Mouse (Mus musculus): ENCODE measurements around the gene Mrps5.
"Not testable (repeated sequence)": the region's sequence is repeated elsewhere in the genome, so short reads cannot be mapped to it uniquely, and the experiment has no call there.

Gene Mrps5

DNA sequence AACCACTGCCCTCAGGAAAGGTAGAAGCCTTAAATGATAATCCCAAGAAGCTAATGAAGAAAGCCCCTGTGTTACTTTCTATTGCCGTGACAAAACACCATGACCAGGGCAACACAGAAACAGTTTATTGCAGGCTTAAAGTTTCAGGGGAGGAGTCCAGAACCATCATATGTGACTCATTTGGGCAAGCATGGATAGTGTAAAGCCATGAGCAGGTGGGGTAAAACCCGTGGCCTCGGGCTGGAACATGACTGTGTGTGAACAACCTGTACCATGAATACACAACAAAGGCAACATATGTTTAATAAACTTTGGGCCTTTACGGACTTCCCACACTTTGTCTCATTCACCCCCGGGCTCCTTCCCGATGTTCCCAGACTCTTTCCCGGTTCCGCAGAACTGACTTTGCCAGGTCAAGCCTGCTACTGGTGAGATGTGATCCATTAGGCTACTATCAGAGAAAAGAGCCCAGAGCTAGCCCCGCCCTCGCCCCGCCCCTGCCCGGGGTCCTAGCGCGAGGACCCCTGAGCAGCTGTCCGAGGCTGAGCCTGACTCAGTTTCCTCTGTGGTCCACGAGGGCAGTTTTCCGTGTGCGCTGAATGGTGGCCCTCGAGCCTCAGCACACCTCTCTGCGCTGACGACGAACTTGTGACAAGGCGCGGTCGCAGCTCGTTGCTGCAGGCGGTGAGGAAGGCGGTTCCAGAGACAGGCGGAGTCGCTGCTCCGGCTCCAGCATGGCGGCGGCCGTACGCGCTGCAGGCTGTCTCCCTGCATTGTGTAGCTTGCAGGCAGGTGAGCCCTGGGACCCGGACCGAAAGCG is at the start of gene Mrps5, which contains the start of gene Zfp661:
Gene Mrps5, plus strand, starts transcription at position 529 of the 820 bp plus-strand sequence.
Gene Zfp661, minus strand, starts transcription at position 401 of the 820 bp plus-strand sequence.
- peak; percentile 59 for DNase-seq (ENCODE audit: low spot score)

DNA sequence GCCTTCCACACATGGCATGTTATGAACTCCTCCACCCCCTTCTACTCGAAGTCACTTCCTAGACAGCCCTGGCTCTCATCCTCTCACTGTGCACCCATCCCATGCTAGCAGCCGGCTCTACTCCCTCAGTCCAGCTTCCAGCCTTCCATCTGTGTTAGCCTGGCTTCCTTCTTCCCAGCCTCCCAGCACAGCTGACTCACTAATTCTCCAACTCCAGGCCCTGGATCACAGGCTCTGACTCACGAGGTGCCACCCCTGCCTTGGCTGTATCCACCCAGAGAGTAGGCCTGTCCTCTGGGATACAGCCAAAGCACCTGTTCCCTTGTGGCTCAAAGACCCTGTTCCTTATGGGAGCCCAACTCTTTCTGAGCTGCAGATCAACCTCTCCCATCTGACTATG is 49.5 kb upstream of the Mrps5 start:
- DNase-seq (ENCODE audit: low spot score), result no peak

DNA sequence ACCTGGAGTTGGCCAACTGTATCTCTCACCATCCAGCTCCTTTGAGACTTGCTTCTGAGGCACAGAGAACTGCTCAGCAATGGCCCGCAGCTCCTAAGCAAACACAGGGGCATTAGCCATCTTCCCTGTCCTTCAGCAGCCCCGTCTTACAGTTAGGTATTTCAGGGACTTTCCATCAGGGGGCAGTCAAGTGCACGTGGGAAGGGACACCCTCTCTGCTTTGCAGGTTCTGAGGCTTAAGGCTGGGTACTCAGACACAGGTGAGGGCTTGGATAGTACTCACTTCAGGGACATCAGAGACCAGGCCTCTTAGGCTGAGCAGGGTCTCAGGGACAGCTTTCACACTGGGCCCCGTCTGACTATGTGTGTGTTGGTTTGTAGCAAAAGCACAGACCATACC is 47.5 kb upstream of the Mrps5 start:
- DNase-seq (ENCODE audit: low spot score), result no peak

DNA sequence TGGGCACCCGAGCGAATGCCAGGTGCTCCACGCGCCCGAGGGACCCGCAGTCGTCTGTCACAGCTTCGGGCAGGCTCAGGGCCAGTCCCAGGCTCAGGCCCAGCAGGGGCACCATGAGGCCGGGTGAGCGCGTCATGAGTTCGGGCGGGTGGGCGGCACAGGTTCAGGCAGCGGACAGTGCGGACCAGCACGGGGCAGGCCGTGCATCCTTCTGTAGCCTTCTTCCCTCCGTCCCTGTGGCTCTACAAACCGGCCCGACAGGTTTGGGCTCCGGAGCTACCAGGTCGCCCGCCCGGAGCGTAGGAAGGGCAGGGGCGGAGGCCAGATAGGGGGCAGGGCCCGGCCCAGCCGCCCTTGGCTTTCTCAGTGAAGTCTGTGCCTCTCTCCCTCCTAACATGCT is 45.8 kb upstream of the Mrps5 start, which contains the start of gene Prom2:
Gene Prom2, minus strand, starts transcription at position 283 of the 400 bp plus-strand sequence.
- DNase-seq (ENCODE audit: low spot score), result no peak

DNA sequence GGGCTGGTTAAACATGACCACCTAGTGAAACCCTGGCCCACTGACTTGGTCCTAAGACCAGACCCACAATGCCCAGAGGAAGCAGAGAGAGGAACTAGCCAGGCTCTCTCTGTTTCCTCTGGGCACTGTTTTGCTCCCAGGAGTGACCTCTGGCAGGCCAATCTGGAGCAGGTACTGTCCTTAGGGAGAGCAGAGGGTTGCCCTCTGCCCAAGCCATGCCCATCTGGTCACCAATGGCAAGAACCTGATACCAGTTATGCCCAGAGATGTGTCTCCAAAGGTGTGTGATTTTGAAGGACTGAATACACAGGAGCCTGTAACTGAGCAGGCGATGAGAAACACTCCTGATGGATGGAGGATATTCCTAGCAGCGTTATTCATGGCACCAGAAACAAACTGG is 45.3 kb upstream of the Mrps5 start:
- DNase-seq (ENCODE audit: low spot score), result no peak

DNA sequence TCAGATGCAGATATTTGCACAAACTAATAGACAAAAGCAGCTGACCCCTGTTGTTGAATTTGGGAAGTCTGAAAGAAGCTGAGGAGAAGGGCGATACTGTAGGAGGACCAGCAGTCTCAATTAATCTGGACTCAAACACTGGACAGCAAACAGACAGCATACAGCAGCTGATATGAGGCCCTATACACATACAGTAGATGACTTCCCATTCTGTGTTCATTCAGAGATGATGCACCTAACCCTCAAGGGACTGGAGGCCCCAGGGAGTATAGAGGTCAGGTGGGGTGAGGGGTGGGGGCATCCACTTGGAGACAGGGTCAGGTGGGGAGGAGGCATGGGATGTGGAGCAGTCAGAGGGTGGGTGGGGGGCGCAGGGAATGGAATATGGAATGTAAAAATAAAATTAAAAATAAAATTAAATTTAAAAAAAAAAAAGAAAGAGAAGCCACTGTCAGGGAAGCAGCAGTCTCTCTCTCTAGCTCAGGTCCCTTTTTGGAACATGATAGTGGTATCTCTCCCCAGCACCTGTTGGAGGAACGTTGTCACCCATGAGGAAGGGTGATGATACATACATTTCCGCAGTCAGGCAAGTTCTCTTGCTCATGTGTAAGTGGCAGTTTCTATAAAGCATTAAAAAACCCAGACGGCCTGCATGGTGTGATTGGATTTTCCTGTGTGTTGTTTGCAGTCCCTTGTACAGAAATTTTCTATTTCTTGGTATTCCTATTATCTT is 38.5 kb upstream of the Mrps5 start:
- no peak for DNase-seq (ENCODE audit: low spot score)

DNA sequence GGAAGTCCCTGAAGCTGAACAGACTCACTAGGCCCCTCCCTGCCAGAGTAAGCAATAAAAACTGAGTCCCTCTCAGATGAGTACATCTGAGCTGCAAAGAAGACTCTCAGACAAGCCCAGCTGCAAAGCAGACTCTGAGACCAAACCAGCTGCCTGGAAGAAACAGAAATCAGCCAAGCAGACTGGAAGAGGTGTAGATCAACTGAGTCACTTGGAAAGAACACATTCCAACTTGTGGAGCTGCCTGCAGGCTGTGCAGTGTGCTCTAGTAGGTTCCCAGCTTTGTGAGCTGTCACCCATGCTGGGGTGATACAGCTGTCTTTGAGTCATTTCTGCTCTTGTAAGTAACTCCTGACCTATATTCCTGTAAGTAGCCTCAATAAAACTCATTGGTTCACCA is 37.3 kb upstream of the Mrps5 start:
- no peak for DNase-seq (ENCODE audit: low spot score)

DNA sequence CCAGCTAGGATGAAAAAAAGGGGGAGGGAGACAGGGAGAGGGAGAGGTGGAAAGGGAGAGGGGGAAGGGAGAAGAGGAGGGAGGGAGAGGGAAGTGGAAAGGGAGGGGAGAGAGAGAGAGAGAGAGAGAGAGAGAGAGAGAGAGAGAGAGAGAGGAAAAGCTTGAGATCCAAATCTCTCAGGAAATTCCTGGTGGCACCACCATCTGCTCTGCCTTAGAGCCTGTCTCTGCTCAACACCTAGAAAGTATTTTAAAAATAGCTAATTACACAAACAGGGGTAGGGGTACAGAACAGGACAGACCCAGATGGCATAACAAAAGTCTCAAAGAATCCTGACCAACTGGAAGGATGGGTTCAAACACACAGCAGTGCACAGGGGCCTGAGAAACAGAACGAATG is 36.6 kb upstream of the Mrps5 start:
- no peak for DNase-seq (ENCODE audit: low spot score)

DNA sequence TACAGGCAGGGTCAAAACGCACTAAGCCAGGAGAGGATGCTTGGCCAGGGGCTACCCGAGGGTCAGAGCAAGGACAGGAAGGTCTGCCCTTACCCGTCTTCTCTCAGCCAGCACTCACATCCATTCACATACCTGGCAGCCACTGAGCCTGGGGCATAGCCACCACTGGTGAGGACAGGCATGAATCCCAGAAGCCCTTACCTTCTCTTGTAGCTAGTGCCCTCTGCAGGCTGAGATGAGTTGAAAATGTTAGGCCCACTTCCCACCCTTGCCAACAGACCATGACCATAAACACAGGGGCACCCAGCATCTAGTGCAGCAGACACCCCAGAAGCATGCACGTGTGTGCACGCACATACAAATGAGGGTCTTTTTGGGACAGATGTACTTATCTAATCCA is 35.9 kb upstream of the Mrps5 start:
- DNase-seq (ENCODE audit: low spot score), result no peak

DNA sequence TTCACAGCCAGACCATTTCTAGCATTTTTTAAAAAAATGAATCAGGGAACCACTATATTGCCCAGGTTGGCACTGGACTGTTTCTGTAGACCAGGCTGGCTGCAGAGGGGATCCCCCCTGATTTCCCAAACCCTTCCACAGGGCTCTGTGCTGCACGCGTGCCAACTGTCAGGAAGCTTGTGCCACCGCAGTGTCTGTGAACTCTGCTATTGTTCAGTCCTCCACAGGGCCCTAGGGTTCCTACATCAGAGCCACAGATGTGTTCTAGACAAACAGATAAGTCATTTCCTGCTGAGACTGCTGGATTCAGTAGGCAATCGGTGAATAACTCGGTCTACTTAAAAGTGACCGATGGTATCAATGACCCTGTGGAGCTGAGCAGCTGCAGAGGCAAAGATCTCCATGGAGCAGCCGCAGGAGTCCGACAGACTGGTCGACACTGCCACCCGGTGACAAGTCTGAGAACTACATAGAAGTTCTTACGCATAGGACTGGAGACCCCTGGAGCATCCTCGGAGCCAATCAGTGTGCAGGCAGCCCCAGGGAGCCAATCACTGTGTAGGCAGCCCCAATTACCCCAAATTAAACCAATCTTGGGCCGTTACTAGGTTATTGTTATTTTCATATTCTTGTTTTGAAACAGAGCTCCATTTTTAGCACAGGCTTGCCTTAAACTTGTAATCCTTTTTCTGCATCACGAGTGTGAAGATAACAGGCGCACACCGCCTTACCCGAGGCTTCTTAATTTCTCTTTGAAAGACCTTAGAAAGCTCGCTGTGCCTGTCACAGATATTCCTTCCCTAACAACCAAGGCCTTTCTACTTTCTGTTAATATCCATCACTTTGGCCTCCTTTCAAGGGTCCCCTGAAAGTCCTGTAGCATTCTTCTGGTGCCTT is 27.7 kb upstream of the Mrps5 start:
- DNase-seq (ENCODE audit: low spot score), result peak; percentile 62

DNA sequence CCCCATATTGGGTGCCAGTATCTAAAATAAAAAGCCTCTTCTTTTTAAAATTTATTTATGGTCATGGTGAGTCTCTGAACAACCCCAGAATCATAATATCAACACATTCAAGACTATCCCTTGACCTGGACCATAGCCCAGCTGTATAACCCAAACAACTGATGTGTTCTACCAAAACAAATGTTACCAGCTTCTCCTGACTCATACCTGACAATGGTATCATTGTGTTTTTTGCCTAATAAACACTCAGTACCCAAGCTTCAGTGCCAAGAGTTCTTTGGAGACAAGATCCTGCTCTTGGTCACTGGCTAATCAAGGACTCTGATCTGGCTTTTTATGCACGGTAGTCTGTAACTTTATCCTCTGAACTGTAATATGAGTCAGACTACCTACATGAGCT is 13.7 kb upstream of the Mrps5 start:
- no peak for DNase-seq (ENCODE audit: low spot score)

DNA sequence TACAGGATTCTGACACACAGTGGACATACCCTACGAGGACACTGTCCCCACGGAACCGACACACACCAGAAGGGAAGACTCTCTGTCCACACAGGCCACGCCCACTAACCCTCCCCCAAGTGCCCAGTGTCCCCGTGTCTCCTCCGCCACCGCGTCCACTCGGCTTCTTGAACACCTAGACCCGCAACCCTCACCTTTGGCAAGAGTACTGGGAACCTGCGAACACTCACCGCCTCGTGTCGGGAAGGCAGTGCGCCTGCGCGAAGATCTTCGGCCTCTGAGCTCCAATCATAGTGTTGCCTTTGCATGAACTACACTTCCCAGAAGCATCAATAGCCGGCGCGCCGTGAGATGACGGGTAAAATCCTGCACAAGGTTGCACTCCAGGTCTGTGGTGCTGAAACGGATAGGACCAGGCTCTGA is 2.6 kb upstream of the Mrps5 start:
- peak; percentile 88 for DNase-seq (ENCODE audit: low spot score)

DNA sequence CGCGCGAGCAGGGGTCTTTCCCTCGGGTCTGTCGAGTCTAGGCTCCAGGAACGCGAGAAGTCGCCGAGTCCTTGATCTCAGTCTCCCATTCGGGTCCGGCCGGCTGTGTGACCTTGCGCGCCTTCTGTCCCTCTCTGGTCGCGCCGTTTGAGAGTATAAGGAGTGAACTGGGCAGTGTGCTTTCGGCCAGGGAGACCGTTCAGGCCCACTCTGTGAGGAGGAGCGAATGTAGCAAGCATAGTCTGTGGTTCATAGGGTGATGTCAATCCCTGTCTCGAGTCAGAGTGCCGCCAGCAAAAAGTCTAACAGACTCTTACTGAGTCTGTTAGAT is 457 bp downstream of the Mrps5 start:
- DNase-seq (ENCODE audit: low spot score), result no peak

DNA sequence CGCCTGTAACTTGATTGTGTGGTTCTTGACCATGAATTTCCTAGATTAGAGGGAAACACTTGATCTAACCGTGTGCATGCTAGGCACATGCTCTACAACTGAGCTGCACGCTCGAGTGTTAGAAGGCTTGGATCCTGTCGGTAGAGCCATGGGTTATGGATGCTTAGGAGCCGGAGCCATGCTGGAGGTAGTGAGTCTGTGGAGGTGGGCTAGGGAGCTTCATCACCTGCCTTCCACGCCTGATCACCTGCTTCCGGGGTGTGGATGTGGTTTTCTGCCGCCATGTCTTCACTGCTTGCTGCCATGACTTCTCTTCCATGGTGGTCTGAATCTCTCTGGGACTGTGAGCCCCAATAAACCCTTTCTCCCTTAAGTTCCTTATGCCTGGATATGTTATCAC is 1.9 kb downstream of the Mrps5 start:
- DNase-seq (ENCODE audit: low spot score), result no peak

DNA sequence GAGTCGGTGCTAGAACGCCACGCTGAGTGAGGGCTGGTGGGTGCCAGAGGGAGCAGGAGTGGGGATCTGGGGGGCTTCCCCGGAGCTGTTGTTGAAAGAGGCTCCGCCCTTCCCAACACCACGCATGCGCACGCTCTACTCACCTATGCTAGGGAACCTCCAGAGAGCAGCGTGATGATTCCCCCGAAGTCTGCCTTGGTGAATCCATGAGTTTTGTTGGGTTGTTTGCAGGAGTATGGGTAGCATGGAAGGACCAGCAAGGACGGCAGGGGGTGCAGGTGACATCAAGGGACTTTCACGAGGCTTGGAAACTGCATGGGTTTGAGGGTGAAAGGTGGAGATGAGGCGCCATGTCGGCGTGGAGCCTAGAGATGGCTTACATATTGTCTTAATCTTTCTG is 3.2 kb downstream of the Mrps5 start:
- no peak for DNase-seq (ENCODE audit: low spot score)

DNA sequence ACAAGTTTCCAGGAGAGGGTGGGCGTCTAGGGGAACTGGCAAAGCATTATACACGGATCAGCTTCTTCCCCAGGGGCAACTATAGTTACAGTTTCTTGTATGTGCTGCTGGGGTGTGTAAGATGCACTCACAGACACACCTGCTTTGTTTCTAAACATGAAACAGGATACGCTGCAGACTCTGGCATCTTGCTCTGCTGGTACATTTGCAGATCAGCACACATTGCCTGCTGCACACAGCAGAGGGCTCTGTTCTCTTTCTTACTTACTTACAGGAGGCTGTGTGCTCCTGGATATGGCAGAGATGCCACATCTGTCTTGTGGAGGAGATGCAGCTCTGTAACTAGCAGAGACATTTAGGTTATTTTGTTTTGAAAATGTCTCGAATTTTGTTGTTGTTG is 3.8 kb downstream of the Mrps5 start:
- DNase-seq (ENCODE audit: low spot score), result no peak

DNA sequence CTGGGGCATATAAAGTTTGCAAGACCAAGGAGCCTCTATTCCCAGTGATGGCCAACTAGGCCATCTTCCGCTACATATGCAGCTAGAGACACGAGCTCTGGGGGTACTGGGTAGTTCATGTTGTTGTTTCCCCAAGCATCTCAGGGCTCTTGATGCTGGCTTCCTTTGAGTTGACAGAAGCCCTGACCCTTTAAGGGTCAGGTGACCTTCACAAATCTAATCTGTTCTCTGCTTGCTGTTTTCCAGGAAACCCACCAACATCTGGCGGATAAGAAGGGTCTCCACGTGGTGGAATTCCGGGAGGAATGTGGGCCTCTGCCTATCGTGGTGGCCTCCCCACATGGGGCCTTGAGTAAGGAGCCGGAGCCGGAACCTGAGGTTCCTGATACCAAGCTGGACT is 16.4 kb downstream of the Mrps5 start:
- not testable (repeated sequence) for DNase-seq (ENCODE audit: low spot score)

DNA sequence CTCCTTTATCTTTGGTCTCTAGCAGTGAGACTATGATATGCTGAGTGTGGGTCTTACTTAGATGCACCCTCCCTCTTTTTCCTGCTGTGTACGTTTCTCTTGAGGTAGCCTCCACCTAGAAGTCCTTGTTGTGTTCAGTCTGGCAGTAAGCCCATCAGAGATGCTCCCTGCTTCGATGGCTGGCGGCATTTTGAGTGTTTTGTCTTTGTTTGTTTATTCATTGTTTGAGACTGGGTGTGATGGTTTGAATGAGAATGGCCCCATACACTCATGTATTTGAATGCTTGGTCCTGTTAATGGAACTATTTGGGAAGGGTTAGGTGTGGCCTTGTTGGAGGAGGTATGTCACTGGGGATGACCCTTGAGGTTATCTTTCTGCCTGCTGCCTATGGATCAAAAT is 18.2 kb downstream of the Mrps5 start:
- no peak for DNase-seq (ENCODE audit: low spot score)

DNA sequence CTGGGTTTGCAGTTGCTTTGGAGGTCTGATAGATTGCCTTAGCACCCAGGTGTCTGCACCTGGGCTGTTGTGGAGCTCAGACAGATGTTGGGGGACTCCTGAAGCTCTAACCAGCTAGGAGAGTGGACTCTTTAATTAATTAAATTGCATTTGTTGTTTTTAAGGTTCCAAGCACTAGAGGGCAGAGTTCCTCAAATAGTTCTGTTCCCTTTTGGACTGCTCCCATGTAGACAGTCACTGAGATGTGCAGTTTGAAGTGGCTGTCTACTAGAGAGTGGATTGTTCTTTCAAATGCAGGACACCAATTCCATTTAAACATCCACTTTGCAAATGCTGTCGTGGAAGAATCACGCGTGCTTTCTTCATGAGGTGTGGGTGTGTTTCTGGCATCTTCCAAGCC is 21.2 kb downstream of the Mrps5 start:
- no peak for DNase-seq (ENCODE audit: low spot score)

DNA sequence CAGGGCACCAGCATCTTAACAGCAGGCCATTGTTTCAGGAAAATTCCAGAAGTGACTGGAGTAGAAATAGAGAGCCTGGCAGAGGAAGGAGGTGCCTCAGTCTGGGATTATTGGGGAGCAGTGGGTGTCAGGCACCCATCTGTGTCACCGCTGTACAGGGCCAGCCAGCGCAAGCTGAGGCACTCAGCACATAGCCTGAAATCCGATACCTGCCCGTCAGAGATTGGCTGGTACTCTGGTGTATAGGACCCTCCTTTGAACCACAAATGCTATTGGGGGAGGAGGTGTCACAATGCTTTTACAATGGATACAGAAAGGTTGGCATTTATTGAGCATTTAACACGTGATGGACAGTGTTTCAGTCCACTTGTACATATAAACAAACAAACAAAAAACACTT is 22.0 kb downstream of the Mrps5 start:
- no peak for DNase-seq (ENCODE audit: low spot score)

DNA sequence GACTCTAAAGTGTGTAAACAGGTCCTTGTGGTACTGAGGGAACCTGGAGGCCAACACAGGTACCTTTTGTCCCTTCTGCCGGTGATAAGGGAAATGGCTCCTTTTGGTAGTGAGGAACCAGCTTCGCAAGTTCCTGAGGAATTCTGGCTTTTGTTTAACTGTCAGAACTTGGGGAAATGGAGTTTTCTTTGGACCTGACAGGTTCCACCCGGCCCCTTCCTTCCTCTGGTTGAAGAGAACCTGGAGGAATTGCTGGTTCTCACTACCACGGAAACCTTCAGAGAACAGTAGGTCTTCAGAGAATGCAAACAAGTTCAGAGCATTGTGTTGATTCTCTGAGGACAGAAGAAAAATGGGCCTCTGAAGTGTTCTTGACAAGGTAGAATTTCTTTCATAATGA is 24.4 kb downstream of the Mrps5 start:
- no peak for DNase-seq (ENCODE audit: low spot score)

DNA sequence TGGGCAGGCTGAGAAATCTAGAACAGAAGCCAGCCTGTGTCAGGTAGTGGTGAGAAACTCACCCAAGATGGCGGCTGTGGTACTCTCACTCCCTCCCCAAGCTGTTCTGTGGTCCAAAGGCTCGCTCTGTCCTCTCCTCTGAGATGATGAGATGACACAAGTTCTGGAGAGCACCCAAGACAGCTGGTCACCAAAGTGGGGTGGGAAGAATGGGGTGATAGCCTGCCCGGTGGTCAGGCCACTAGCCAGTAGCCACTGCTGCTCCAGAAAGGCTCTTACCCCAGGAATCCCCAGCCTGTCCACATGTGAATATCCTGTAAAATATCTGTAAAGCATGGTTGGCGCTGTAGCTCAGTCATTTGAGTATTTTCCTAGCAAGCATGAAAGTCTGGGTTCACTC is 25.3 kb downstream of the Mrps5 start:
- no peak for DNase-seq (ENCODE audit: low spot score)

DNA sequence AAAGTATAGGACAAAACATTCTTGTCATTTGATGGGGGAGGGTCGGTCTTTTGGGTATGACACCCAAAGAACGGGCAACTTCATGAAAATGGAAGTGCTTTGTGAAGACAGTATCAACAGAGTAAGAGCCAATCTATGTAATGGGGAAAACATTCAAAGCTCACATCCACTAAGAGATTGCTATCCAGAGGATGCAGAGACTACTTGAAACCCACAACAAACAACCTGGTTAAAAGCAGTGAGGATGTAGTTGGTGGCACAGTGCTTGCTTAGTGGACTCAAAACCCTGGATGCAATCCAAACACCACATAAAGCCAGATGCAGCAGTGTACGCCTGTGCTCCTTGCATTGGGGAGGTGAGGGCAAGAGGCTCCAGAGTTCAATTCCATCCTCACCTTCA is 32.3 kb downstream of the Mrps5 start:
- DNase-seq (ENCODE audit: low spot score), result no peak

Data from ovary, adult 18-20 months (tissue).